19 mouse cellular contexts compared by ENCODE assay signal in the genomic region with DNA sequence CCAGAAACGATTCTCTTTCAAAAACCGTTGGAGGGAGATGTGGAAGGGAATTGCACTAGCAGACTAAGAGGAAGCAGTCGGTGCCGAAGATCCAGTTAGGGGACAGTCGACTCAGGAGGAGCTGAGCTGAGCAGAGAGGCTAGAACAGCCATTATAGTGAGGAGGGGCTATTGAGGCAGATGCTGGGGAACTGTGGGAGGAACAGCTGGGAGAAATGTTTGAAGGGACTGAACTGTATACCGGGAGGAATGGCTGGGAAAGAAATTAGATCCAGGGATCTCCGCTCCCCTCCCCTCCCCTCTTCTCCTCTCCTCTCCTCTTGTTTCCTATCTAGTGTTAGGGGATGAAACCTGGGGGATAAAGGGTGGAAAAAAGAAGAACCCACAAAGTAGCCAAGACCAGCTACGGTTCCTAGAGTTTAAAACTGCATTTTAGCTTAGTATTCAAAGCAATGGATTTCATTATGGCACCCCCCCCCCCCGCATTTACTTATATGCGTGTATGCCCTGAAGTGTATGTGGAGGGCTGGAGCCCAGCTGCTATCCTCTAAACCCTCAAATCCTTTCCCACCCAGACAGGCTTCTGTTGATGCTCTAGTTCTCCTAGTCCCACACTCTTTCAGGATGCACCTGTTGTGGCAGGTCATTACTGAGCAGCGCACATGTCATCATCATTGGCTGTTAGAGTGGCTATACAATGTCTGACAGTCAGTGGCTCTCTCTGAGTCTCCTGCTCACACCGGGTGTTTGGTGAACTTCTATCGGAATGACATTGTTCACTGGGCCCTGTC. TPM values are rescaled to one million over a fixed set of nuclear protein-coding genes. Genes with fewer than 3 reads are reported as not detected.
DNase-seq lines count a peak whose midpoint lies in the region; ATAC-seq and TF ChIP-seq lines count a peak whose summit lies in the region.
"Had no signal": no experiment of that assay in that cellular context is flagged by ENCODE, and none has a peak within 500 bp of the region (broad histone marks: within the 10 kb centered on the region; RNA-seq: fewer than 3 reads in every experiment).

No protein-coding gene starts in this region.

- H3K4me3 ChIP-seq in forebrain, postnatal 0 days (ENCODE audit: low read depth, low read length), result no peak overlapping the region
- H3K4me3 ChIP-seq in forebrain, embryonic 12.5 days (replicated peaks), result no peak overlapping the region
- H3K4me3 ChIP-seq in kidney, postnatal 0 days (replicated peaks; ENCODE audit: low read depth, low read length), result no peak overlapping the region
- H3K4me3 ChIP-seq in embryonic facial prominence, embryonic 13.5 days, result peak overlapping the region; percentile 9; the same call in 1 of the 2 replicates
- no peak overlapping the region for H3K4me3 ChIP-seq in liver, embryonic 13.5 days (replicated peaks)
- H3K4me3 ChIP-seq: forebrain, embryonic 13.5 days; midbrain, embryonic 12.5 days had no signal

- ATAC-seq in forebrain, postnatal 0 days, result 0 out of 2 replicates have a peak, but pooled peaks have one; percentile 38
- no peak for ATAC-seq in forebrain, embryonic 12.5 days (ENCODE audit: low FRiP score)
- no peak; the same call in 1 of the 2 replicates for ATAC-seq in kidney, postnatal 0 days (replicated peaks; ENCODE audit: low FRiP score, low read depth)
- ATAC-seq in embryonic facial prominence, embryonic 13.5 days (ENCODE audit: insufficient number of reproducible peaks, insufficient read depth, low FRiP score, low TSS enrichment, low read depth), result no peak
- no peak for ATAC-seq in liver, embryonic 13.5 days (ENCODE audit: low read depth)
- ATAC-seq: forebrain, embryonic 13.5 days; lung, postnatal 0 days had no signal

- H3K4me2 ChIP-seq in forebrain, postnatal 0 days (ENCODE audit: low read depth), result no peak overlapping the region
- no peak overlapping the region for H3K4me2 ChIP-seq in forebrain, embryonic 12.5 days
- peak overlapping the region; percentile 29 for H3K4me2 ChIP-seq in kidney, postnatal 0 days (ENCODE audit: low read length)
- peak overlapping the region; percentile 47 for H3K4me2 ChIP-seq in embryonic facial prominence, embryonic 13.5 days
- peak overlapping the region; percentile 38 for H3K4me2 ChIP-seq in liver, embryonic 13.5 days
- H3K4me2 ChIP-seq: forebrain, embryonic 13.5 days; midbrain, embryonic 12.5 days had no signal

- no peaks in the 10 kb centered on the region for H3K36me3 ChIP-seq in forebrain, postnatal 0 days (ENCODE audit: insufficient read depth)
- H3K36me3 ChIP-seq in forebrain, embryonic 12.5 days (replicated peaks), result no peaks in the 10 kb centered on the region
- H3K36me3 ChIP-seq in kidney, postnatal 0 days (ENCODE audit: insufficient read depth, low read length), result no peaks in the 10 kb centered on the region
- H3K36me3 ChIP-seq in embryonic facial prominence, embryonic 13.5 days, result no peaks in the 10 kb centered on the region
- no peaks in the 10 kb centered on the region for H3K36me3 ChIP-seq in liver, embryonic 13.5 days
- H3K36me3 ChIP-seq: midbrain, embryonic 12.5 days had no signal

- no peaks in the 10 kb centered on the region for H3K4me1 ChIP-seq in forebrain, postnatal 0 days (ENCODE audit: insufficient read depth)
- H3K4me1 ChIP-seq in forebrain, embryonic 12.5 days, result peaks cover 3% of the 10 kb centered on the region; the same call in 1 of the 2 replicates
- H3K4me1 ChIP-seq in kidney, postnatal 0 days (replicated peaks; ENCODE audit: insufficient read depth, low read length), result no peaks in the 10 kb centered on the region
- H3K4me1 ChIP-seq in embryonic facial prominence, embryonic 13.5 days, result peaks cover 11% of the 10 kb centered on the region
- peaks cover 60% of the 10 kb centered on the region for H3K4me1 ChIP-seq in liver, embryonic 13.5 days (replicated peaks)
- H3K4me1 ChIP-seq: forebrain, embryonic 13.5 days; midbrain, embryonic 12.5 days had no signal

- no peak for TF ChIP-seq CTCF in forebrain, postnatal 0 days (IDR thresholded peaks at IDR 0.05; ENCODE audit: low read depth)
- no peak for TF ChIP-seq CTCF in kidney, postnatal 0 days (IDR thresholded peaks at IDR 0.05; ENCODE audit: low read depth)

- 52% methylated on average over 13 of the region's 13 CpGs for WGBS in forebrain, postnatal 0 days
- 51% methylated on average over 13 of the region's 13 CpGs for WGBS in forebrain, embryonic 12.5 days
- WGBS in kidney, postnatal 0 days, result 39% methylated on average over 13 of the region's 13 CpGs
- 37% methylated on average over 13 of the region's 13 CpGs for WGBS in embryonic facial prominence, embryonic 13.5 days
- 52% methylated on average over 13 of the region's 13 CpGs for WGBS in liver, embryonic 13.5 days (ENCODE audit: insufficient replicate concordance)

- no peaks in the 10 kb centered on the region for H3K27me3 ChIP-seq in forebrain, postnatal 0 days (ENCODE audit: insufficient read depth, low read length)
- peaks cover 8% of the 10 kb centered on the region for H3K27me3 ChIP-seq in forebrain, embryonic 12.5 days
- no peaks in the 10 kb centered on the region for H3K27me3 ChIP-seq in kidney, postnatal 0 days (ENCODE audit: insufficient read depth, low read length)
- H3K27me3 ChIP-seq in embryonic facial prominence, embryonic 13.5 days, result no peaks in the 10 kb centered on the region
- peaks cover 3% of the 10 kb centered on the region; the same call in 1 of the 2 replicates for H3K27me3 ChIP-seq in liver, embryonic 13.5 days

- H3K9ac ChIP-seq in forebrain, postnatal 0 days, result no peak overlapping the region
- H3K9ac ChIP-seq in forebrain, embryonic 12.5 days, result no peak overlapping the region
- H3K9ac ChIP-seq in kidney, postnatal 0 days (ENCODE audit: low read depth, low read length), result no peak overlapping the region
- peak overlapping the region; percentile 52 for H3K9ac ChIP-seq in embryonic facial prominence, embryonic 13.5 days
- H3K9ac ChIP-seq in liver, embryonic 13.5 days, result peak overlapping the region; percentile 33; the same call in 1 of the 2 replicates
- H3K9ac ChIP-seq: forebrain, embryonic 13.5 days; midbrain, embryonic 12.5 days had no signal

- DNase-seq in forebrain, postnatal 0 days, result no peak
- DNase-seq in kidney, postnatal 0 days (ENCODE audit: low spot score), result peak; percentile 70
- no peak for DNase-seq in kidney, postnatal 14 days
- no peak for DNase-seq in liver, embryonic 13.5 days
- DNase-seq in gastrocnemius, adult 18-20 months (ENCODE audit: low spot score), result no peak
- no peak for DNase-seq in cerebellum, postnatal 4 days (ENCODE audit: low spot score in 2 of 2)
- DNase-seq: cerebellum, adult 11-12 months; thymus, postnatal 36 days had no signal

- no peak overlapping the region for H3K27ac ChIP-seq in forebrain, postnatal 0 days (ENCODE audit: low read depth, low read length)
- H3K27ac ChIP-seq in forebrain, embryonic 12.5 days, result no peak overlapping the region
- H3K27ac ChIP-seq in kidney, postnatal 0 days, result no peak overlapping the region
- H3K27ac ChIP-seq in embryonic facial prominence, embryonic 13.5 days, result peak overlapping the region; percentile 48; the same call in 1 of the 2 replicates
- peak overlapping the region; percentile 64 for H3K27ac ChIP-seq in liver, embryonic 13.5 days
- H3K27ac ChIP-seq: forebrain, embryonic 13.5 days; midbrain, embryonic 12.5 days had no signal

- H3K9me3 ChIP-seq in forebrain, postnatal 0 days (ENCODE audit: low read length), result no peaks in the 10 kb centered on the region
- no peaks in the 10 kb centered on the region for H3K9me3 ChIP-seq in forebrain, embryonic 12.5 days
- no peaks in the 10 kb centered on the region for H3K9me3 ChIP-seq in kidney, postnatal 0 days (replicated peaks; ENCODE audit: low read length)
- no peaks in the 10 kb centered on the region for H3K9me3 ChIP-seq in embryonic facial prominence, embryonic 13.5 days
- no peaks in the 10 kb centered on the region for H3K9me3 ChIP-seq in liver, embryonic 13.5 days (replicated peaks)
- H3K9me3 ChIP-seq: forebrain, embryonic 13.5 days; G1E; midbrain, embryonic 12.5 days had no signal

RNA-seq across cellular contexts. Expression of a gene that starts 6.8 kb away (rescaled TPM):
- total RNA-seq in forebrain, postnatal 0 days (2014; rRNA removed), result 1.5 and 1.7 TPM in 2 replicates
- 0.44 and 0.88 TPM in 2 replicates for polyA plus RNA-seq in forebrain, postnatal 0 days (2015; fragmentation: Nextera tagmentation; extraction: Ambion mirVana)
- polyA plus RNA-seq in forebrain, embryonic 12.5 days (2016; fragmentation: Nextera tagmentation; extraction: Ambion mirVana), result 0.44 and 0.45 TPM in 2 replicates
- 2.7 and 3.0 TPM in 2 replicates for polyA plus RNA-seq in kidney, postnatal 0 days (2015; fragmentation: Nextera tagmentation; extraction: Ambion mirVana)
- polyA plus RNA-seq in embryonic facial prominence, embryonic 13.5 days (2015; fragmentation: Nextera tagmentation; extraction: Ambion mirVana), result 3.1 and 3.8 TPM in 2 replicates
- polyA plus RNA-seq in liver, embryonic 13.5 days (2015; fragmentation: Nextera tagmentation; extraction: Ambion mirVana), result 5.3 and 5.8 TPM in 2 replicates
- total RNA-seq in gastrocnemius, adult 18-20 months (2021), result not detected
- total RNA-seq: gastrocnemius, adult 8-10 months had no signal
- polyA plus RNA-seq: lung, postnatal 0 days had no signal

RNA-seq across cellular contexts. Expression of a gene that starts 35.3 kb away (rescaled TPM):
- 8.8 and 12.8 TPM in 2 replicates for total RNA-seq in forebrain, postnatal 0 days (2014; rRNA removed)
- 19.3 and 22.7 TPM in 2 replicates for polyA plus RNA-seq in forebrain, postnatal 0 days (2015; fragmentation: Nextera tagmentation; extraction: Ambion mirVana)
- 20.5 and 22.9 TPM in 2 replicates for polyA plus RNA-seq in forebrain, embryonic 12.5 days (2016; fragmentation: Nextera tagmentation; extraction: Ambion mirVana)
- polyA plus RNA-seq in kidney, postnatal 0 days (2015; fragmentation: Nextera tagmentation; extraction: Ambion mirVana), result 42.2 and 54.4 TPM in 2 replicates
- polyA plus RNA-seq in embryonic facial prominence, embryonic 13.5 days (2015; fragmentation: Nextera tagmentation; extraction: Ambion mirVana), result 16.3 and 17.0 TPM in 2 replicates
- 9.4 and 10.8 TPM in 2 replicates for polyA plus RNA-seq in liver, embryonic 13.5 days (2015; fragmentation: Nextera tagmentation; extraction: Ambion mirVana)
- 1 to 10 TPM; 3.2 to 4.6 TPM for total RNA-seq in gastrocnemius, adult 18-20 months (2021)

RNA-seq across cellular contexts. Expression of a gene that starts 35.7 kb away (rescaled TPM):
- total RNA-seq in forebrain, postnatal 0 days (2014; rRNA removed), result 245 and 273 TPM in 2 replicates
- polyA plus RNA-seq in forebrain, postnatal 0 days (2015; fragmentation: Nextera tagmentation; extraction: Ambion mirVana), result 130 and 145 TPM in 2 replicates
- polyA plus RNA-seq in forebrain, embryonic 12.5 days (2016; fragmentation: Nextera tagmentation; extraction: Ambion mirVana), result 389 and 413 TPM in 2 replicates
- 205 and 225 TPM in 2 replicates for polyA plus RNA-seq in kidney, postnatal 0 days (2015; fragmentation: Nextera tagmentation; extraction: Ambion mirVana)
- polyA plus RNA-seq in embryonic facial prominence, embryonic 13.5 days (2015; fragmentation: Nextera tagmentation; extraction: Ambion mirVana), result 355 and 368 TPM in 2 replicates
- 156 and 177 TPM in 2 replicates for polyA plus RNA-seq in liver, embryonic 13.5 days (2015; fragmentation: Nextera tagmentation; extraction: Ambion mirVana)
- total RNA-seq in gastrocnemius, adult 18-20 months (2021), result 100 to 1,000 TPM; 127 to 132 TPM

RNA-seq across cellular contexts. Expression of a gene that starts 37.1 kb away (rescaled TPM):
- not detected in 2 replicates for total RNA-seq in forebrain, postnatal 0 days (2014; rRNA removed)
- polyA plus RNA-seq in forebrain, postnatal 0 days (2015; fragmentation: Nextera tagmentation; extraction: Ambion mirVana), result not detected in 2 replicates
- not detected in 2 replicates for polyA plus RNA-seq in forebrain, embryonic 12.5 days (2016; fragmentation: Nextera tagmentation; extraction: Ambion mirVana)
- polyA plus RNA-seq in kidney, postnatal 0 days (2015; fragmentation: Nextera tagmentation; extraction: Ambion mirVana), result 0.43 and 0.70 TPM in 2 replicates
- not detected in 2 replicates for polyA plus RNA-seq in embryonic facial prominence, embryonic 13.5 days (2015; fragmentation: Nextera tagmentation; extraction: Ambion mirVana)
- not detected in 2 replicates for polyA plus RNA-seq in liver, embryonic 13.5 days (2015; fragmentation: Nextera tagmentation; extraction: Ambion mirVana)
- total RNA-seq in gastrocnemius, adult 18-20 months (2021), result not detected
- total RNA-seq: gastrocnemius, adult 8-10 months; layer of hippocampus, adult 8-10 months had no signal
- polyA plus RNA-seq: cortical plate, adult 2 months; forebrain, embryonic 13.5 days; heart, embryonic 14.5 days; lung, postnatal 0 days; midbrain, embryonic 12.5 days; neural tube, embryonic 11.5 days had no signal

RNA-seq across cellular contexts. Expression of a gene that starts 47.8 kb away (rescaled TPM):
- total RNA-seq in forebrain, postnatal 0 days (2014; rRNA removed), result 27.9 and 29.0 TPM in 2 replicates
- polyA plus RNA-seq in forebrain, postnatal 0 days (2015; fragmentation: Nextera tagmentation; extraction: Ambion mirVana), result 34.5 TPM in 2 replicates
- 32.5 and 35.2 TPM in 2 replicates for polyA plus RNA-seq in forebrain, embryonic 12.5 days (2016; fragmentation: Nextera tagmentation; extraction: Ambion mirVana)
- polyA plus RNA-seq in kidney, postnatal 0 days (2015; fragmentation: Nextera tagmentation; extraction: Ambion mirVana), result 32.1 and 35.5 TPM in 2 replicates
- polyA plus RNA-seq in embryonic facial prominence, embryonic 13.5 days (2015; fragmentation: Nextera tagmentation; extraction: Ambion mirVana), result 36.4 and 36.8 TPM in 2 replicates
- polyA plus RNA-seq in liver, embryonic 13.5 days (2015; fragmentation: Nextera tagmentation; extraction: Ambion mirVana), result 10.4 and 12.1 TPM in 2 replicates
- 10 to 100 TPM; 21.3 to 28.5 TPM for total RNA-seq in gastrocnemius, adult 18-20 months (2021)

Comparison
In these comparisons a context has a peak if more than half of its experiments do, and no peak if none do; other contexts are left out.
1. H3K27ac ChIP-seq: peak in embryonic facial prominence, embryonic 13.5 days (single experiment) and liver, embryonic 13.5 days (single experiment); none in forebrain, postnatal 0 days (single experiment), forebrain, embryonic 12.5 days (single experiment) and kidney, postnatal 0 days (single experiment).
2. H3K4me2 ChIP-seq: peak in kidney, postnatal 0 days (single experiment), embryonic facial prominence, embryonic 13.5 days (single experiment) and liver, embryonic 13.5 days (single experiment); none in forebrain, postnatal 0 days (single experiment) and forebrain, embryonic 12.5 days (single experiment).
3. H3K9ac ChIP-seq: peak in embryonic facial prominence, embryonic 13.5 days (single experiment) and liver, embryonic 13.5 days (single experiment); none in forebrain, postnatal 0 days (single experiment), forebrain, embryonic 12.5 days (single experiment) and kidney, postnatal 0 days (single experiment).